Mouse (Mus musculus) thymus, postnatal 10 days (tissue): ENCODE results near the gene Fam133b.
"Not testable (repeated sequence)": the region's sequence is repeated elsewhere in the genome, so short reads cannot be mapped to it uniquely, and the experiment has no call there.

Experiments
- DNase-seq, 2 experiments: peaks; one replicate each; pipeline ENCODE4 v3.0.0; 2021; ENCODE audit warnings: low spot score in 2 of 2

Fam133b gene

DNA sequence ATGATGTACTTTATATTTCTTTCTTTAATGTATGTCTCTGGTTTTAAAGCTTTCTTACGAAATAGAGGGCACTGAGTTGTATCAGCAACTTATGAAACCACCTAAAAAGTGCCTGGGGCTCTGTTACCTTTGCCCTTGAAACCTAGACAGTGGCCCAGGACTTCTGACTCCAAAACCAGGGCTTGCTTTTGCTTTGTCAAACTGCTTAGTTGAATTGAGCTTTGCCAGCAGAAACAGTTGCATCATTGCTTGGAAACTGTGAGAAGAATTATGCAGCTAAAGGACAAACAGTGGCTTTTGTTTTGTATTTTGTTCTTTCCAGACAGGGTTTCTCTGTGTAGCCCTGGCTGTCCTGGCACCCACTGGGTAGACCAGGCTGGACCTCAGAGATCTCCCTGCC is 56.7 kb downstream of the Fam133b start:
- no peak for DNase-seq

DNA sequence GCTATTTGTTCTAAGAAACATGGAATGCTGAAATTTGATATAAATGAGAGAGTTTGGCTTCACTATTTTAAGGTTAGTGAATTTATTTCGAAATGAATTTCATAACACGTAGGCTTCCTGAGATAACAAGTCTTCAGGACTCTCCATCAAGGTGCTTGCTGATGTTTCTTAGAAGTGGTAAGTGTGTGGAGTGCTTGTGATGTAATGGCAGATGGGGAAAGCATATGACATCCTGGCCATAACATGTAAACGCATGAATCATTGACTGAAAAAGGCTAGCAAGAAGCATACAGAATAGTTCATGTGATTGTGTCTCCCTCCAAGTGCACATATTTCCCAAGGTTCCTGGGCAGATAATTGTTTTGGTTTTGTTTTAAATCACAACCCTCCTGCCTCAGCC is 57.2 kb downstream of the Fam133b start:
- DNase-seq, result no peak

DNA sequence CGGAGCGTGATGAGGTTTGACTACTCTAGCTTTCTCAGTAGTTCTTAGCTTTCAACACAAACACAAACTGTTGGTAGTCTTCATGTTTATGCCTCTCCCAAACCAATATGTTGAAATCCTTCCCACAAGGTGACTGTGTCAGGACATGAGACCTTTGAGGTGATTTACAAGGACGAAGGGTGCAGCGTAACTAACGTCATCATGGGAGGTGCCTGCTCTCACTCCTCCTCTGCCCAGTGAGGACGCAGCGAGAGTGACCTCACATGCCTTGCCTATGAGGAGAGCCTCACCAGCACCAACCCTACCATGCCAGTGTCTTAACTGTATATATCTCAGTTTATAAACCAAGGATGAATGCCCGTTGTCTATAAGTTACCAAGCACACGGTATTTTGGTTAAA is 63.5 kb downstream of the Fam133b start:
- DNase-seq, result no peak

- no peak for DNase-seq
Observed at GRCm38 (mm10) chr5:3609241-3609640, 65.6 kb downstream of the Fam133b start.

- DNase-seq, result not testable (repeated sequence)
Observed at GRCm38 (mm10) chr5:3611835-3612234, 68.2 kb downstream of the Fam133b start.
